Comparison of ENCODE assay signal across 9 mouse cellular contexts in genomic region chr10:84774573-84774972, GRCm38 (mm10). TPM values are rescaled to one million over a fixed set of nuclear protein-coding genes. Genes with fewer than 3 reads are reported as not detected.
DNase-seq lines count a peak whose midpoint lies in the region; ATAC-seq and TF ChIP-seq lines count a peak whose summit lies in the region.
"Had no signal": no experiment of that assay in that cellular context is flagged by ENCODE, and none has a peak within 500 bp of the region (broad histone marks: within the 10 kb centered on the region; RNA-seq: fewer than 3 reads in every experiment).

No protein-coding gene starts in this region.

- no peak overlapping the region for H3K9ac ChIP-seq in lung, postnatal 0 days (replicated peaks; ENCODE audit: low read depth)
- no peak overlapping the region for H3K9ac ChIP-seq in stomach, embryonic 16.5 days (ENCODE audit: low read length)

- peak; percentile 65 for ATAC-seq in activated CD4-positive, CD25-positive, alpha-beta regulatory T cell, adult 4 months
- ATAC-seq in lung, postnatal 0 days = peak; percentile 91
- ATAC-seq in stomach, embryonic 16.5 days (ENCODE audit: insufficient read depth, low FRiP score) = 0 out of 2 replicates have a peak, but pooled peaks have one; percentile 53

- no peaks in the 10 kb centered on the region for H3K9me3 ChIP-seq in lung, postnatal 0 days (ENCODE audit: low read length)
- no peaks in the 10 kb centered on the region for H3K9me3 ChIP-seq in stomach, embryonic 16.5 days (replicated peaks; ENCODE audit: control insufficient read depth, low read length)

- H3K27me3 ChIP-seq in lung, postnatal 0 days (replicated peaks; ENCODE audit: insufficient read depth, low read length) = no peaks in the 10 kb centered on the region; the same call in 1 of the 2 replicates
- no peaks in the 10 kb centered on the region for H3K27me3 ChIP-seq in stomach, embryonic 16.5 days (ENCODE audit: control insufficient read depth, insufficient read depth, low read length)

- no peak overlapping the region for H3K4me3 ChIP-seq in lung, postnatal 0 days (ENCODE audit: low read depth, low read length)
- no peak overlapping the region for H3K4me3 ChIP-seq in stomach, embryonic 16.5 days (replicated peaks; ENCODE audit: low read length)

- 0 out of 2 replicates have a peak overlapping the region, but pooled peaks have one; percentile 11 for H3K4me2 ChIP-seq in lung, postnatal 0 days (replicated peaks; ENCODE audit: low read depth, low read length)
- H3K4me2 ChIP-seq in stomach, embryonic 16.5 days (ENCODE audit: low read depth, low read length) = no peak overlapping the region

- no peak for TF ChIP-seq CTCF in lung, postnatal 0 days (IDR thresholded peaks at IDR 0.05)

- peak; percentile 58 for DNase-seq in layer of hippocampus, adult 11-12 months (ENCODE audit: low spot score)
- no peak for DNase-seq in layer of hippocampus, adult 18-20 months (ENCODE audit: low spot score in 2 of 2)
- peak; percentile 91 for DNase-seq in heart, postnatal 10 days
- DNase-seq in lung, postnatal 0 days (ENCODE audit: low spot score) = peak; percentile 84
- no peak for DNase-seq in urinary bladder, postnatal 25 days (ENCODE audit: low spot score)
- DNase-seq in frontal cortex, adult 2 months (ENCODE audit: extremely low spot score in 1 of 2, low spot score in 1 of 2) = no peak

- intact Hi-C loops in heart, postnatal 10 days (cut with DNase I) = no loop called here

- H3K4me1 ChIP-seq in lung, postnatal 0 days (ENCODE audit: insufficient read depth, low read depth, low read length) = no peaks in the 10 kb centered on the region; the same call in 1 of the 2 replicates
- H3K4me1 ChIP-seq in stomach, embryonic 16.5 days (ENCODE audit: control insufficient read depth, insufficient read depth, low read length) = no peaks in the 10 kb centered on the region

- H3K36me3 ChIP-seq in lung, postnatal 0 days (ENCODE audit: insufficient read depth, low read length) = no peaks in the 10 kb centered on the region
- H3K36me3 ChIP-seq in stomach, embryonic 16.5 days (ENCODE audit: control insufficient read depth, insufficient read depth, low read length) = no peaks in the 10 kb centered on the region

- no peak overlapping the region for H3K27ac ChIP-seq in lung, postnatal 0 days (ENCODE audit: low read length)
- no peak overlapping the region for H3K27ac ChIP-seq in stomach, embryonic 16.5 days (ENCODE audit: low read length)

- WGBS in lung, postnatal 0 days = 52% methylated on average over 12 of the region's 12 CpGs
- 71% methylated on average over 12 of the region's 12 CpGs for WGBS in stomach, embryonic 16.5 days

- TF ChIP-seq EP300 in lung, postnatal 0 days (IDR thresholded peaks at IDR 0.05) = no peak

RNA-seq across cellular contexts. Expression of gene Rfx4, which starts 18.7 kb away (rescaled TPM):
- total RNA-seq in layer of hippocampus, adult 18-20 months (2021) = 10 to 100 TPM in 1 of 2 experiments, 1 to 10 TPM in 1; 9.2 to 12.6 TPM
- polyA plus RNA-seq in activated CD4-positive, CD25-positive, alpha-beta regulatory T cell, adult 4 months (2017; shearing (Covaris generic)) = not detected
- under 1 TPM; 0.10 TPM for total RNA-seq in heart, postnatal 10 days (2021)
- 0.08 TPM in 1 of 2 replicates, not detected in the other for polyA plus RNA-seq in lung, postnatal 0 days (2015; fragmentation: Nextera tagmentation; extraction: Ambion mirVana)
- polyA plus RNA-seq in stomach, embryonic 16.5 days (2015; fragmentation: Nextera tagmentation; extraction: Ambion mirVana) = 0.06 TPM in 1 of 2 replicates, not detected in the other
- polyA plus RNA-seq in frontal cortex, adult 2 months (2012; rRNA removed) = 13.0 and 13.1 TPM in 2 replicates
- polyA plus RNA-seq: small intestine, adult 2 months had no signal

Comparison
In these comparisons a context has a peak if more than half of its experiments do, and no peak if none do; other contexts are left out.
1. DNase-seq: peak in layer of hippocampus, adult 11-12 months (single experiment), heart, postnatal 10 days (2 of 2) and lung, postnatal 0 days (single experiment); none in layer of hippocampus, adult 18-20 months (0 of 2), urinary bladder, postnatal 25 days (single experiment) and frontal cortex, adult 2 months (0 of 2).
2. RNA of gene Rfx4, which starts 18.7 kb away (polyA plus RNA-seq): 13.0 to 13.1 TPM in frontal cortex, adult 2 months; 0.08 TPM in lung, postnatal 0 days, 0.06 TPM in stomach, embryonic 16.5 days and not detected in activated CD4-positive, CD25-positive, alpha-beta regulatory T cell, adult 4 months; every median in the first group is over 10 times any median in the second.
3. Peak in every context shown above with its lines, with median percentiles within 50 percentile points of each other: ATAC-seq.